Mouse (Mus musculus) stomach, postnatal 0 days (tissue): ENCODE measurements at regions not wholly inside any gene's neighbourhood (a gene's known extent, or its start where the extent isn't known, plus 50 kb on each side); places are given as distances from the start of the nearest gene placed in this dataset.

Experiments
- ATAC-seq: fragments of 200-750 bp; cut with Nextera tagmentation; 2 replicates; pipeline ENCODE4 v1.8.0; 2017; ENCODE audit not compliant: low FRiP score, low TSS enrichment
- DNase-seq: peaks from one replicate; pipeline ENCODE4 v3.0.0-alpha.2; 2016; ENCODE audit warnings: low spot score
- H3K27ac ChIP-seq: fragments of 300-500 bp; sonication (generic); replicated peaks from 2 replicates; pipeline ENCODE4 v1.5.1; 2014; ENCODE audit warnings: mild to moderate bottlenecking, control low read depth
- H3K27me3 ChIP-seq: fragments of 300-500 bp; sonication (generic); 2 replicates; pipeline ENCODE4 v1.6.1; 2014; ENCODE audit warnings: low read length; ENCODE audit not compliant: control insufficient read depth, insufficient read depth
- H3K36me3 ChIP-seq: fragments of 300-500 bp; sonication (generic); 2 replicates; pipeline ENCODE4 v1.6.1; 2014; ENCODE audit warnings: low read length, mixed read lengths; ENCODE audit not compliant: control insufficient read depth, insufficient read depth
- H3K4me1 ChIP-seq: fragments of 300-500 bp; sonication (generic); replicated peaks from 2 replicates; pipeline ENCODE4 v1.6.1; 2014; ENCODE audit warnings: antibody characterized with exemption; ENCODE audit not compliant: control insufficient read depth, insufficient read depth
- H3K4me2 ChIP-seq: fragments of 300-500 bp; sonication (generic); replicated peaks from 2 replicates; pipeline ENCODE4 v1.6.1; 2014; ENCODE audit warnings: low read depth, mild to moderate bottlenecking, control low read depth, moderate library complexity
- H3K4me3 ChIP-seq: fragments of 300-500 bp; sonication (generic); 2 replicates; pipeline ENCODE4 v1.5.1; 2014; ENCODE audit warnings: low read depth, low read length, control low read depth
- H3K9ac ChIP-seq: fragments of 300-500 bp; sonication (generic); 2 replicates; pipeline ENCODE4 v1.6.1; 2014; ENCODE audit warnings: mild to moderate bottlenecking, low read length, control low read depth, mixed read lengths
- H3K9me3 ChIP-seq: fragments of 300-500 bp; sonication (generic); 2 replicates; pipeline ENCODE4 v1.6.1; 2016; ENCODE audit warnings: low read length; ENCODE audit not compliant: control insufficient read depth
- CTCF ChIP-seq: IDR thresholded peaks from 2 replicates; pipeline ENCODE4 v1.5.1; 2016; ENCODE audit warnings: antibody characterized with exemption, low read depth, mild to moderate bottlenecking, moderate library complexity
- EP300 ChIP-seq: optimal IDR thresholded peaks from 2 replicates; pipeline ENCODE3; 2016; ENCODE audit warnings: antibody characterized with exemption
- WGBS: fragments of 180-500 bp; shearing (Covaris S2); extraction: QIAGEN DNeasy Blood & Tissue Kit; methylation state at CpG from one replicate; pipeline ENCODE4 v1.1.7; 2014; 5-methylcytosine and 5-hydroxymethylcytosine counted together

GRCm38 (mm10) chr9:98727276-98727860 is 114.9 kb upstream of the Prr23a1 start:
- H3K27me3 ChIP-seq: no peaks in the 10 kb centered on the region
- TF ChIP-seq CTCF: no peak
- no peak for TF ChIP-seq EP300
- 31% methylated on average over 5 of the region's 5 CpGs for whole genome bisulfite sequencing
- no peak for DNase-seq
- ATAC-seq: no peak
- H3K9me3 ChIP-seq: no peaks in the 10 kb centered on the region
- H3K4me1 ChIP-seq: no peaks in the 10 kb centered on the region
- H3K36me3 ChIP-seq: no peaks in the 10 kb centered on the region
- no peak overlapping the region for H3K9ac ChIP-seq
- H3K4me2 ChIP-seq: no peak overlapping the region
- H3K4me3 ChIP-seq: no peak overlapping the region
- no peak overlapping the region for H3K27ac ChIP-seq

- ATAC-seq (no peak), DNase-seq (no peak)
- no peak for TF ChIP-seq CTCF
- H3K27ac ChIP-seq: no peak overlapping the region
- H3K9ac ChIP-seq: no peak overlapping the region
- 25% methylated on average over 5 of the region's 5 CpGs for WGBS
- no peaks in the 10 kb centered on the region for H3K4me1 ChIP-seq
- H3K27me3 ChIP-seq: no peaks in the 10 kb centered on the region
- no peak overlapping the region for H3K4me2 ChIP-seq
- H3K9me3 ChIP-seq: no peaks in the 10 kb centered on the region
- no peak overlapping the region for H3K4me3 ChIP-seq
- H3K36me3 ChIP-seq: no peaks in the 10 kb centered on the region
These were observed 115.7 kb upstream of the Prr23a1 start for GRCm38 (mm10) chr9:98726638-98727037.

- Histone ChIP-seq H3K36me3 (no peaks in the 10 kb centered on the region), H3K27ac (no peak overlapping the region), H3K4me1 (no peaks in the 10 kb centered on the region), H3K27me3 (no peaks in the 10 kb centered on the region), H3K9me3 (no peaks in the 10 kb centered on the region), H3K4me3 (no peak overlapping the region), H3K4me2 (no peak overlapping the region), H3K9ac (no peak overlapping the region)
- no peak for DNase-seq
- ATAC-seq: no peak
- 72% methylated on average over 3 of the region's 3 CpGs for WGBS
- TF ChIP-seq CTCF (no peak), EP300 (no peak)
These were observed 119.4 kb upstream of the Prr23a1 start for GRCm38 (mm10) chr9:98722885-98723284.

GRCm38 (mm10) chr9:98721381-98721780 is 119.9 kb upstream of the Mrps22 start:
- no peaks in the 10 kb centered on the region for H3K36me3 ChIP-seq
- H3K4me2 ChIP-seq: no peak overlapping the region
- TF ChIP-seq CTCF (no peak), EP300 (no peak)
- DNase-seq (no peak), ATAC-seq (no peak)
- no peak overlapping the region for H3K4me3 ChIP-seq
- H3K9me3 ChIP-seq: no peaks in the 10 kb centered on the region
- H3K9ac ChIP-seq: no peak overlapping the region
- WGBS: 77% methylated on average over 5 of the region's 5 CpGs
- H3K4me1 ChIP-seq: no peaks in the 10 kb centered on the region
- H3K27me3 ChIP-seq: no peaks in the 10 kb centered on the region
- no peak overlapping the region for H3K27ac ChIP-seq

- Histone ChIP-seq H3K27me3 (no peaks in the 10 kb centered on the region), H3K4me1 (no peaks in the 10 kb centered on the region), H3K4me3 (no peak overlapping the region), H3K4me2 (no peak overlapping the region), H3K9me3 (no peaks in the 10 kb centered on the region), H3K27ac (no peak overlapping the region), H3K9ac (no peak overlapping the region), H3K36me3 (no peaks in the 10 kb centered on the region)
- WGBS: 56% methylated on average over 11 of the region's 11 CpGs
- DNase-seq: no peak
- TF ChIP-seq CTCF (no peak), EP300 (no peak)
- ATAC-seq: no peak
These were observed 116.3 kb upstream of the Mrps22 start for GRCm38 (mm10) chr9:98717701-98718270.

- H3K27ac ChIP-seq: no peak overlapping the region
- H3K4me1 ChIP-seq: no peaks in the 10 kb centered on the region
- no peaks in the 10 kb centered on the region for H3K9me3 ChIP-seq
- TF ChIP-seq EP300 (no peak), CTCF (no peak)
- H3K4me3 ChIP-seq: no peak overlapping the region
- 67% methylated on average over 9 of the region's 9 CpGs for WGBS
- H3K4me2 ChIP-seq: no peak overlapping the region
- no peaks in the 10 kb centered on the region for H3K27me3 ChIP-seq
- no peaks in the 10 kb centered on the region for H3K36me3 ChIP-seq
- no peak overlapping the region for H3K9ac ChIP-seq
- DNase-seq: no peak
- no peak for ATAC-seq
These were observed 113.2 kb upstream of the Mrps22 start for GRCm38 (mm10) chr9:98714661-98715060.
